Mouse (Mus musculus): Measurements from ENCODE around the gene Slc31a2.
A peak's percentile ranks its signal among the peaks of the same experiment; 100 is the strongest.
"Not testable (repeated sequence)": the region's sequence is repeated elsewhere in the genome, so short reads cannot be mapped to it uniquely, and the experiment has no call there.

Gene Slc31a2

GRCm38 (mm10) chr4:62262276-62262675 is at the start of gene Slc31a2:
Gene Slc31a2 (plus strand): TSS chr4:62262562.
- DNase-seq = no peak

- DNase-seq = no peak
These were observed 48.9 kb upstream of the Slc31a2 start for GRCm38 (mm10) chr4:62213490-62213889.

- peak; percentile 58 for DNase-seq
These were observed 34.0 kb upstream of the Slc31a2 start for GRCm38 (mm10) chr4:62228391-62228790.

- DNase-seq = no peak
These were observed 32.9 kb upstream of the Slc31a2 start for GRCm38 (mm10) chr4:62229448-62229847.

GRCm38 (mm10) chr4:62230153-62230552 is 32.2 kb upstream of the Slc31a2 start:
- no peak for DNase-seq

GRCm38 (mm10) chr4:62230769-62231168 is 31.6 kb upstream of the Slc31a2 start, which contains the start of gene Zfp37:
Gene Zfp37 (minus strand): TSS chr4:62231047.
- no peak for DNase-seq

- no peak for DNase-seq
These were observed 21.8 kb upstream of the Slc31a2 start for GRCm38 (mm10) chr4:62240586-62240985.

GRCm38 (mm10) chr4:62248328-62248727 is 14.0 kb upstream of the Slc31a2 start:
- DNase-seq = no peak

GRCm38 (mm10) chr4:62250896-62251544 is 11.3 kb upstream of the Slc31a2 start:
- DNase-seq = no peak

- no peak for DNase-seq
These were observed 10.6 kb upstream of the Slc31a2 start for GRCm38 (mm10) chr4:62251776-62252175.

GRCm38 (mm10) chr4:62254551-62254950 is 7.8 kb upstream of the Slc31a2 start:
- DNase-seq = no peak

GRCm38 (mm10) chr4:62256931-62257330 is 5.4 kb upstream of the Slc31a2 start:
- no peak for DNase-seq

- no peak for DNase-seq
These were observed 927 bp downstream of the Slc31a2 start for GRCm38 (mm10) chr4:62263133-62263844.

- no peak for DNase-seq
These were observed 2.9 kb downstream of the Slc31a2 start for GRCm38 (mm10) chr4:62265154-62265836.

- DNase-seq = not testable (repeated sequence)
These were observed 3.7 kb downstream of the Slc31a2 start for GRCm38 (mm10) chr4:62266016-62266415.

- no peak for DNase-seq
These were observed 4.7 kb downstream of the Slc31a2 start for GRCm38 (mm10) chr4:62267101-62267500.

GRCm38 (mm10) chr4:62272696-62273095 is 10.3 kb downstream of the Slc31a2 start:
- no peak for DNase-seq

- DNase-seq = no peak
These were observed 11.6 kb downstream of the Slc31a2 start for GRCm38 (mm10) chr4:62273916-62274315.

- DNase-seq = no peak
These were observed 12.6 kb downstream of the Slc31a2 start for GRCm38 (mm10) chr4:62274841-62275536.

GRCm38 (mm10) chr4:62276642-62277041 is 14.3 kb downstream of the Slc31a2 start:
- DNase-seq = no peak

- no peak for DNase-seq
These were observed 14.9 kb downstream of the Slc31a2 start for GRCm38 (mm10) chr4:62277222-62277621.

GRCm38 (mm10) chr4:62278081-62278480 is 15.7 kb downstream of the Slc31a2 start:
- DNase-seq = no peak

GRCm38 (mm10) chr4:62281319-62281718 is 19.0 kb downstream of the Slc31a2 start:
- no peak for DNase-seq
